Mouse (Mus musculus): ENCODE data around the gene Carm1.

DNA sequence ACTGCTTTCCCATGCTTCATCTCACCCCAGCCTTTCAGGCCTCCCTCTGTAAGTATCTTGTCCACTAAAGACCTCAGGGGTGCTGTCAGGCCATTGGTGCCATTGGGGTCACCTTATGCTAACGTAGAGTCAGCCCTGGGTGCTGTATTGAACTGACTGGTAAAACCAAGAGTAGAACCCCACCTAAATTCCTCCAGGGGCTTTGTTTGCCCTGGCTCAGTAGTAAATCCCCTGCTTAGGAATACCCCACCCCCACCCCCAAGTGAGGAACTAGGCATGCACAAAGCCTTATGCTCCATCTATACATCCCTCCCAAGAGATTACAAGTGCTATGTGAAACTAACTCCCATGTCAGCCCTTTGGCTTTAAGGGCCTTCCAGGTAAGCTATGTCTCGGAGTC lies 10.9 kb downstream of the Carm1 start:
- TF ChIP-seq CTCF (IDR thresholded peaks at IDR 0.05; ENCODE audit: borderline replicate concordance, control insufficient read depth, extremely low read depth, insufficient read depth, low read length, poor library complexity) (no peak), POLR2A (IDR thresholded peaks at IDR 0.05; ENCODE audit: control insufficient read depth, extremely low read depth, insufficient read depth, low read length, poor library complexity) (no peak)

All from thymus, adult 2 months (tissue).